Mouse (Mus musculus) bone marrow, adult 2 months (tissue): Measurements from ENCODE around the gene 9830107B12Rik. TPM values are rescaled to one million over a fixed set of nuclear protein-coding genes. Genes with fewer than 3 reads are reported as not detected.

Source experiments
- H3K27ac ChIP-seq: fragments of 200-500 bp; 2 replicates; pipeline ENCODE4 v1.5.1; 2012; ENCODE audit warnings: low read depth, mild to moderate bottlenecking, control low read depth, inconsistent platforms, low read length; ENCODE audit not compliant: control insufficient read depth, poor library complexity, insufficient read depth
- H3K4me1 ChIP-seq: fragments of 200-500 bp; 2 replicates; pipeline ENCODE4 v1.6.1; 2011; ENCODE audit warnings: low read length; ENCODE audit not compliant: control insufficient read depth, insufficient read depth
- H3K4me3 ChIP-seq: fragments of 200-500 bp; replicated peaks from 2 replicates; pipeline ENCODE3; 2011; ENCODE audit warnings: mild to moderate bottlenecking, low read depth, low read length, control low read depth; ENCODE audit not compliant: control insufficient read depth
- CTCF ChIP-seq: fragments of 200-500 bp; IDR thresholded peaks from 2 replicates; pipeline ENCODE4 v1.5.1; 2011; ENCODE audit warnings: low read length, control low read depth; ENCODE audit not compliant: control insufficient read depth, insufficient read depth
- POLR2A ChIP-seq: fragments of 200-500 bp; IDR thresholded peaks from 2 replicates; pipeline ENCODE4 v1.6.1; 2011; ENCODE audit warnings: low read depth, mild to moderate bottlenecking, control low read depth, low read length, borderline replicate concordance; ENCODE audit not compliant: control insufficient read depth
- WGBS: fragments of 180-500 bp; shearing (Covaris S2); methylation state at CpG from one replicate; pipeline ENCODE4 v1.1.7; 2018; 5-methylcytosine and 5-hydroxymethylcytosine counted together
- polyA plus RNA-seq: library from polyadenylated mRNA; stranded (reverse); fragments of >200 nt; gene quantifications from 2 replicates; pipeline ENCODE4 v1.2.4, GENCODE M21; 2011; ENCODE audit warnings: low replicate concordance; ENCODE audit not compliant: missing spikeins, insufficient read depth, insufficient read length

Gene 9830107B12Rik
- polyA plus RNA-seq, 1 experiment: 10.2 TPM

DNA sequence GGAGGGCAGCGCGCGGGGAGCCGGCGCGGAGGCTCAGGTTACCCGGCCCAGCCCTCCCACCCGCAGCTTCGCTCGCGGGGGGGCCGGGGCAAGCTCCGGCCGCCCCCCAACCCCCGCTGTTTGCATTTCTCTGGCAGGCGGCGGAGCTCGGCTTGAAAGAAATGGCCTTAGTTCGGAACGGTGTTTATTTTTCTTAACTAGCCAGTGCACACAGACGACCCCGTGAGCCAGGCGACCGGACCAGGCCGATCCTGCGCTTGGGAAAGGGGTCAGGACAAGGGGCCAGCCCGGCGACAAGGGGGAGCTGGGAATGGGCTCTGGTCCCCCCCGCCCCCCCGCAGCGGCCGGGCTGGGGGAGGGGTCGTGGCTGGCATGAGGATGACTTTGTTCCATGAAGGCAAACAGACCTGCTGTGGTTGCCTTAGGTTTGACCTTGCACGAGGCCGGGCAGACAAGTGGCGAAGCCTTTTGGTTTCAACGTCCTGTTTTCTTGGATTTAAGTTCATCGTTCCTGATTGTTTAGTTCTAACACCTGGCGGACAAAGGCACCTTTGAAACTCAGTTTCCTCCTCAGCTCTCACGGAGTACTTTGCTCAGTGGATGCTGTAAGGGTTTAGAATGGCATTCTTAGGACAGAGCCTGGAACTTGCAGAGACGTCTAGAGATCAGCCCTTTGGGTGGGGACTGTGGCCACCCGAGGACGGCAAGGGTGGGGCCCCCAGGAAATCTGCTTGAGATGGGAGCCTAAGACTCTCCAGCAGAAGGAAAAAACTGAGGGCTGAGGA, 48.1 kb downstream of the 9830107B12Rik start:
- Histone ChIP-seq H3K4me1 (peaks cover 1% of the 10 kb centered on the region; the same call in 1 of the 2 replicates), H3K27ac (no peak overlapping the region), H3K4me3 (no peak overlapping the region)
- TF ChIP-seq POLR2A: no peak
- no peak for TF ChIP-seq CTCF
- WGBS: 1% methylated on average over 43 of the region's 43 CpGs

- H3K27ac ChIP-seq: no peak overlapping the region
- TF ChIP-seq POLR2A: no peak
- TF ChIP-seq CTCF: peak; percentile 60
- peaks cover 1% of the 10 kb centered on the region; the same call in 1 of the 2 replicates for H3K4me1 ChIP-seq
- 3% methylated on average over 41 of the region's 41 CpGs for WGBS
- no peak overlapping the region for H3K4me3 ChIP-seq
Measured at GRCm38 (mm10) chr17:48097011-48097742, 48.9 kb downstream of the 9830107B12Rik start.

DNA sequence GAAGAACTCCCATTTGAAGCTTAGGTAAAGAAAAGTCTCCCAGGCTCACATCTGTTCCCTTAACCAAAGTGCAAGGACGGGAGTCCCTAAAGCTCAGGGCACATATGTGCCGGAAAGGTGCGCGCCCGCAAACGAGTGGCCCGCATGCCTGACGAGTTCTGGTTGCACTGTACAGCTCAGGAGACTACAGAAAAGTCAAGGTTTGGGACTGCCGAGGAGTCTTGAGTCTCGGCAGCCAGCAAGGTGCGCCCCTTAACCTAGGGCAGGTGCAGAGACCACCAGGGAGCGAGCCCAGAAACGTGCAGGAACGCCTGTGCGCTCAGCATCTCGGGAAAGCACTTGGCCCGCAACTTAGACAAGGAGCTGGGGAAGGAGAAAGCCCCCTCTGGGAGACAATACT, 49.7 kb downstream of the 9830107B12Rik start:
- TF ChIP-seq CTCF: no peak
- TF ChIP-seq POLR2A: no peak
- Histone ChIP-seq H3K4me3 (no peak overlapping the region), H3K4me1 (peaks cover 1% of the 10 kb centered on the region; the same call in 1 of the 2 replicates), H3K27ac (no peak overlapping the region)
- 5% methylated on average over 17 of the region's 17 CpGs for WGBS

DNA sequence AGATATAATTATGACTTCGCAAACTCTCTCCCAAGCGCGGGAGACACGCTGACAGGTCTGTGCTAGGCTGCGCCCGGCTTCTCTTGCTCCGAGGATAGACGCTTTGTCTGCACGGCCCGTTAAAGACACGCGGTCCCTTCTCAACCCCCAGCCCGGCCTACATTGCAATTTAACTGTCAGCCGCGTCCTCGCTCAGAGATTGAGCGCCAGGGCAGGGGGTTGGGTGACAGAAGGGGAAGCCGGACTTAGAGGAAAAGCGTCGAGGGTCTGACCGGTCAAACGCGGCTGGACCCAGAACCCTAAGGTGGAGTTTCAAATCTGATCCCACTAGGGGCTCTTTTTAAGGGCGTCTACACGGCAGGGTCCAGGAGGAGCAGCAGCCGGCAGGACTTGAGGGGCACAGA, 50.3 kb downstream of the 9830107B12Rik start:
- 2% methylated on average over 26 of the region's 26 CpGs for WGBS
- TF ChIP-seq CTCF (no peak), POLR2A (no peak)
- Histone ChIP-seq H3K4me3 (no peak overlapping the region), H3K27ac (no peak overlapping the region), H3K4me1 (peaks cover 1% of the 10 kb centered on the region; the same call in 1 of the 2 replicates)

DNA sequence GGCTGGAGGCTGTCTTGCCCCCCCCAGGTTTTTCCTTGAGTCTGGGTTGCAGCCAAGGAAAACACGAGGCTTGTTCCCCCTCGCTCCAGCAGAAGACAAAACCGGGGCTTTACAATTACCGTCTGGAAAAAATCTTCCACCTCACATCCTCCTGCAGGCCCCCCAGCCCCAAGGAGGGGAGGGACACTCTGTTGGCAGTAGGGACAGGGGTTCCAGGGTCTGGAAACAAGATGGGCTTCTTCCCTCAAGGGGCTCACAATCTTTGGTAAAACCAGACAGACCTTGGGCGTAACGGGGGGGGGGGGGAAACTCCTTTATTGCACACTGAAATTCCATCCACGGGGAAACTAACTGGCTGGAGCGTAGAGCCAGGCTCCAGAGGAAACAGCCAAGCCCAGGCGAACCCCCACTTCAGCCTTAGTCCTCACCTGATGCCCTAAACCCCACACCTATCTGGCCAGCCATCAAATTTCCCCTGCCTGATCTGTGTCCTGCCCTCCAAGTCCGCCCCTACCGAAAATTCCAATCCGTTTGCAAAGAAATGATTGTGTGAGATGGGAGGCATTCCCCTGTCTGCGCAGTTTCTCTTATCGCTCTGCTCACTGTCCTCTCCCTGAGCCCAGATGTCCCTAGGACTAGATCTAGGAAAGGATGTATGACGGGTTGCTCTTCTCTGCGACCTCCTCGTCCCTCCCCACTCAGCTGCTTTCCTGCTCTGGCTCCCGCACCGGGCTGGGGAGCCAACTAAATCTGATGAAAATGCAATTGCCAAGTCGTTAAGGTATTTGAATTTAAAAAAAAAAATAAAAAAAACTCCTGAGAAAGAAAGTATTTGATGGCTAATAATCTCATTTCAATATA, 51.0 kb downstream of the 9830107B12Rik start:
- TF ChIP-seq POLR2A (no peak), CTCF (no peak)
- peaks cover 1% of the 10 kb centered on the region; the same call in 1 of the 2 replicates for H3K4me1 ChIP-seq
- no peak overlapping the region for H3K27ac ChIP-seq
- 18% methylated on average over 20 of the region's 20 CpGs for WGBS
- H3K4me3 ChIP-seq: no peak overlapping the region

DNA sequence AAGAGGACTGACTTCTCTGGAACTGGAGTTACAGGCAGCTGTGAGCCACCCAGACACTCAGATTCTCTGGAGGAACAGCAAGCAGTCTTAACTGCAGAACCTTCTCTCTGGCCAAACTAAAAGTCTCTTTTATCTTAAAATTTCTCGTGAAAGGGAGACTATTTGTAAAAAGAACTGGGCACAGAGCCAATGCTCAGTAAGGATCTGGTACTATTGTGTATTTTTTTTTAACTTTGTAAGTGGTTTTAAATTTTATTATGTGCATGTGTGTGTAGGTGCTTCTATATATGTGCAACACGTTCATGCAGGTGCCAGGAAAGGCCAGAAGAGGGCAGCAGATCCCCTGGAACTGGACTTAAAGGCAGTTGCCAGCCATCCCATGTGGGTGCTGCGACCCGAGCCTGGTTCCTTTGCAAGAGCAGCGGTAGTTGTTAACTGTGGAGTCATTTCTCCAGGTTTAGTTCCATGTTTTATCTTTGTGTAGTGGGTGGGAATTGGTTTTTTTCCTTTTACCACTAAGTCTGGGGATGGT, 52.7 kb downstream of the 9830107B12Rik start:
- 66% methylated on average over 5 of the region's 5 CpGs for WGBS
- peak; percentile 30; the same call in 1 of the 2 replicates for TF ChIP-seq CTCF
- TF ChIP-seq POLR2A: no peak
- H3K4me3 ChIP-seq: no peak overlapping the region

DNA sequence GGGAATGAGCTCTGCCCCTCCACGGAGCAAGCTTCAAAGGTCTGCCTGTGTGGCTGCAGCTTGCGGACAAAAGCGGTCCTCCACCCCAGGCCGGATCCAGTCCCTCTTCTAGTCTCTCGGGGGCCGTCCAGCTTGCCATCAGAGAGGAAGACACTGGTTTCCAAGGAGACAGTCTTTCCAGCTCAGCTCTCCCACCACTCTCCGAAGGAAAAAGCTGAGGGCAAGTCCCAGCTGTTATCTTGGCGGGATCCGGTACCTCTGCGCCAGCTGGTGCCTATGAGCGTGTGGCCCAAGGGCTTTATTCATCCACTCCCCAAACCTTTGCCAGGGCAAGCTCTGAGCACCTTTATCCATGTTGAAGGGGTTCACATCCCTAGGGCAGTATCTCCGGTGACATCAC, 55.8 kb downstream of the 9830107B12Rik start:
- WGBS: 87% methylated on average over 12 of the region's 12 CpGs
- Histone ChIP-seq H3K27ac (no peak overlapping the region), H3K4me1 (no peaks in the 10 kb centered on the region), H3K4me3 (no peak overlapping the region)
- TF ChIP-seq CTCF: no peak
- TF ChIP-seq POLR2A: no peak

More for the DNA sequence above, 52.7 kb downstream of the 9830107B12Rik start:
- H3K27ac ChIP-seq: no peak overlapping the region
- peaks cover 1% of the 10 kb centered on the region; the same call in 1 of the 2 replicates for H3K4me1 ChIP-seq
